Mouse (Mus musculus) erythroblast, embryonic 14.5 days (primary cell): ENCODE measurements around the gene Gnpat.

Source experiments
- GATA1 ChIP-seq: IDR thresholded peaks from 2 replicates; pipeline ENCODE4 v1.6.1; 2012; ENCODE audit warnings: low read length, inconsistent platforms, mixed read lengths
- TAL1 ChIP-seq: IDR thresholded peaks from 3 replicates; pipeline ENCODE4 v1.6.1; 2012; ENCODE audit warnings: low read length, inconsistent platforms, mixed read lengths

GRCm38 (mm10) chr8:124866669-124867068, 3.8 kb downstream of the Gnpat start:
- TF ChIP-seq GATA1, result no peak
- TF ChIP-seq TAL1, result no peak
